Mouse (Mus musculus): Measurements from ENCODE around the gene Gm9857.

Gene Gm9857

DNA sequence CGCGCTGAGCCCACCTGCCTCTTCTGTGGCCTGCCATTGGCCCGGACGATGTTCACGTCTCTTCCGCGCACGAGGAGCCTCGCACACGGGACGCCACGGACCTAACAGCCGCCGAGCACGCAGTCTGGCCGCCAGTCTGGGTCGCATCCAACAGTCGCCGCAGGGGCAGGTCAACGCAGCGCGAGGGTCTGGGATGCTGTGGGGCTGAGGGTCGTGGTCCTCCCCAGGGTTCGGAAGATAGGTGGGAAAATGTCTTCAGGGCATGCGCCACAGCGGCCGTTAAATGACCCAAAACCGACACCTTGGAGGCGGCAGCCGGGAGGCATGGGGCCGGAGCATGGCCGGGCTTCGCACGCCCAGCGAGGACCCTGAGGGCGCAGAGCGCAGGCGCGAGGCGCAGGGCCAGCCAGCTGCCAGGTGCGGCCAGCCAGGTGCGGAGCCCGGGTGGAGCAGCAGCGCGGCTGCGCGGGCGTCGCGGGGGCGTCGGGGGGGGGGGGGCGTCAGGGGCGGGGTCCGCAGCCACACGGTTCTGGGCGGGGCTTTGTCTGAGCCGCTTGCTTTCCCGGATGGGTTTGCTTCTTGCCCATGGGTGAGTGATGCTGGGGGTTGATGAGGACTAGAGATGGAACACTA is at the start of gene Gm9857:
Gm9857 (minus strand) TSS at position 445 of the 633 bp plus-strand sequence.
- no peak for DNase-seq

DNA sequence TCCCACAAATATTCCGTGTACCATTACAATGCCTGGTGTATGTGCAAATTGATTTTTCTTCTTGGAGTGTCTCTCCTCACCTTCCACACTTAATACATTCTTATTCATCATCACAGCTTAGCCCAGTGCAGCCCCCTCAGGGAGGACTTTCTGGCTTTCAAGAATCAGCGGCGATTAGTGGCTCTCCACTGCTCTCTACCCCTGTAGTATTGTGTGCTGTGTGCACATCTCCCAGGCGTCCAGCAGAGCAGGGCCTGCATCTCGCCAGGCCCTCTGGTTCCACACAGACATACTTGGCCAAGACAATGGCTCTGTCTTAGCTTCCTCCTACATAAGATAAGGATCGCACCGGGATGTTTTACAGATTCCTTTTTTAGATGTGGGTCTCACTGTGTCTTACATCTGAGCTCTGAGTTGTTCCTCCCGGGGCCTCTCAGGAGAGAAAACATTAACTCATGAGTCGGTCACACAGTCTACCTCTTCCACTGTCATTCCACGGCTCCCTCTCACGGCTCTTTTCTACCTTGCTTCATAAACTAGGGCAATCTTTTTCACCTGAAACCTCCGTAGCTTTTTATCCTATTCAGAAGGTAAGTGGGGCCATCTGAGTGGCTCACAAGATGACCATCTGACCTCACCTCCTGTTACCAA is 46.9 kb upstream of the Gm9857 start:
- no peak for DNase-seq

DNA sequence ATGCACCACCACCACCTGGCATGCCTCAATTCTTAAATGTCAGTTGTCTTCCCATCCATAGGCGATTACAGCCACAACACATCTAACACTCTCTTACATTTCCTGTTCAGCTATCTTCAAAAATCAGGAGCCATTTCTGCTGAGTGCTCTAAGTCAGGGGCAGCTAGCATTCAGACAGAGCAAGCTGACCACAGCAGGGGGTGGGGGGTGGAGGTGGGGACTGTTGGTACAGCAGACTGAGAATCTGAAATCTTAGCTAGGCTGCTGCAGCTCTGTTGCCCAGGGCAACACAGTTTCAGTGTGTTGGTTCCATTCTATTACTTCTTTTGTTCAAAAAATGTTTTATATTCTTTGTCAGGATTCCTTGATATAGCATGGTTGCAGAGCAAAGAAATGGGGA is 46.3 kb upstream of the Gm9857 start:
- no peak for DNase-seq

GRCm38 (mm10) chr3:108983989-108984388 is 43.7 kb upstream of the Gm9857 start:
- DNase-seq = no peak

- DNase-seq = no peak
These were observed 41.7 kb upstream of the Gm9857 start for GRCm38 (mm10) chr3:108981946-108982345.

DNA sequence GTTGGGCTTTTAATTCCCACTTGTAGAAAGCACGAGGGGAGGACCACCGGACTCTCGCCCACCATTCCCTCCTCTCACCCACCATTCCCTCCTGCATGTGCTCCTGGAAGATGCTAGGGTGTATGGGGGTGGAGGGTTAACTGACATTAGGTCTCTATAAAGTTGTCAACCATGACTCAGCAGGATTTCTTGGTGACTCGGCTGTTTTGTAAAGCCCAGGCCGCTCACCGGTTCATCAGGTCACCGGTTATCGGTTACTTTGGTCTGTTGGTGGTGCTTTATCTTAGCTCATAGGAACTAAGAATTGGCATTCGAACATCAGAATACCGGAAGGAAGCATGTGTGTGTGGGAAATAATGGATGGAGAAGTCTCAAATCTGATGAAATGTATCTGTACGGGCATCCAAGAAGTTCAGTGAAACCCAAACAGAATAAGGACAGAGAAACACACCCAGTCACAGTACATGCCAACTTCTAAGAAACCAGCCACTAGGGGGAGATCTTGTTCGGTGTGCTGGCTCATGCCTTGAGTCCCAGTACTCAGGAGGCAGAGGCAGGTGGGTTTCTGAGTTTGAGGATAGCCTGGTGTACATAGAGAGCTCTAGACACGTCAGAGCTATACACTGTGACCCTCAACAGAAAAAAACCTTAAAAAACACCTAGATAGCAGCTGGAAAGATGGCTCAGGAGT is 37.2 kb upstream of the Gm9857 start:
- no peak for DNase-seq

GRCm38 (mm10) chr3:108974920-108975485 is 34.8 kb upstream of the Gm9857 start:
- peak; percentile 41 for DNase-seq

DNA sequence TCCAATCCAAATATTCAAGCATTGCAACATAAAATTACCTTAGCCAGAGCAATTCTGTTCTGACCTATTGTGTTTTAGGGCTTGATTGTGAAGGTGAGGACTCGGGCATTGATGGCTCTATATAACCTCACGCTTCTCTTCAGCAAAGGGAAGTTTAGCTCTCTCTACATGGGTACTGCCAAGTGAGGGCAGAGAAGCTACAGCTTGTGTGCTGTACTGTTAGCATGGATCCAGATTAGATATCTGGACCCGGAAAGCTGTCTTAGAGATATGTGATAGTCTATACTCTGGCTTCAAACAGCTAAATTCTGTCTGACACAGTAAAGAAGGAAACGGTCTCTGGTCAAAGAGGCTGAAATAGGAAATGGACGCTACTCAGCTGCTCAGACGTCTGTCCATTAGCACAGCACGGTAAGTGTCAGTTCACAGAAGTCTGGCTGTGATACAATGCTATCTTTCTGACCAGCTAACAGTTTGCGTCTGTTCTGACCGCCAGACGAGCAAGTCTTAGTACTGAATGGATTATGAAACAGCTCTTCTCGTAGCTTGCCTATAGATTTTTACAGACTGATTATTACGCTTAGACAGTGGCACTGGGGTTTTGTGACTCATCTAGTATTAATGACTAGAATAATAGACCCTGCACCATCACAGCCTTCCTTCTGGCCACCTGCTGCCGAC is 33.9 kb upstream of the Gm9857 start:
- DNase-seq = no peak

GRCm38 (mm10) chr3:108966051-108966450 is 25.8 kb upstream of the Gm9857 start:
- DNase-seq = no peak

GRCm38 (mm10) chr3:108964361-108965044 is 24.3 kb upstream of the Gm9857 start:
- peak; percentile 32 for DNase-seq

- DNase-seq = no peak
These were observed 23.5 kb upstream of the Gm9857 start for GRCm38 (mm10) chr3:108963776-108964175.

DNA sequence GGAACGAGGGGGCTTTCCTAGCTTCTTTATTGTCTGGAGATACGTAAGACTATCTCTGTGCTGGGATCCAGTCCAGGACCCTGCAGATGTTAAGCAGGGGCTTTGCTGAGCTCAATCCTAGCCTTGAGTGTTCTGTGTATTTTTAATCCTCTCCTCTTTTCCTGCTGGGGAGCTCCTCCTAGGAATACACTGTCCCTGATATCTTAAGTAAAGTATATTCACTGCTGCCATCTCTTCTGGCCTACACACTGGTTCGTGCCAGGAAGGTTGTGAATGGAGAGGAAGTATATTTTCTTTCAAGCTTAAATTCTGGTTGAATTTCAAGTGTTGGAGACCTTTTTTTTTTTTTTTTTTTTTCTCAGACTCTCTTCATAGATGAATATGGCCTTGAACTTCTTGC is 23.0 kb upstream of the Gm9857 start:
- no peak for DNase-seq

- DNase-seq = no peak
These were observed 21.4 kb upstream of the Gm9857 start for GRCm38 (mm10) chr3:108961655-108962054.

- DNase-seq = peak; percentile 27
These were observed 21.0 kb upstream of the Gm9857 start for GRCm38 (mm10) chr3:108961226-108961625.

DNA sequence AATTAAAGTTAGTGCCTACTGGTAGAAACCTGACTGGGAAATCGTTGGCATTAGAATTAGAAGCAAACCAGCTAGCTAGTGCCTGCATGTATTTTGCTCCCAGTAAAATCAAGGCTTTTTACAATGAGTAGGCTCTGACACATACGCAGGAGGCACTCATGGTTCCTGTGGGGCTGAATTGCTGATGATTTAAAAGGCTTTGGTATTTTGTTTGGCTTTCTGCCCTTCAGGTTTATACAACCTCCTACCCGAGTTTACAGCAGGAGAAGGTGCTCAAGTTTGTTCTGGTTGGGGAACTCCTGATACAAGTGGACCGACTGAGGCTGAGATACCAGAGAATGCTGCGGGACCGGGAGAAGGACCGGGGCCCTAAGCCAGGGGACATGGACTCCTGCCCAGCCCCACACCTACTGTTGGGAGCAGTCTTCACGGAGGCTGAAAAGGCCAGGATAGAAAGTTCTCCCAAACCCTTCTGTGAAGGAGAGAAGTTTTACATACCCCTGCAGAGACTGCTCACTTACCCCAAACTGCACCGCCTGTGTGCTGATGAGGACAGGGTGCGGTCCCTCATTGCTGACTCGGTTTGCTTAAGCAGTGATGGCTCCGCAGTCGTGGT is 19.5 kb upstream of the Gm9857 start:
- DNase-seq = no peak

GRCm38 (mm10) chr3:108957976-108958375 is 17.7 kb upstream of the Gm9857 start:
- no peak for DNase-seq

GRCm38 (mm10) chr3:108940996-108941395 is 751 bp upstream of the Gm9857 start:
- DNase-seq = no peak

DNA sequence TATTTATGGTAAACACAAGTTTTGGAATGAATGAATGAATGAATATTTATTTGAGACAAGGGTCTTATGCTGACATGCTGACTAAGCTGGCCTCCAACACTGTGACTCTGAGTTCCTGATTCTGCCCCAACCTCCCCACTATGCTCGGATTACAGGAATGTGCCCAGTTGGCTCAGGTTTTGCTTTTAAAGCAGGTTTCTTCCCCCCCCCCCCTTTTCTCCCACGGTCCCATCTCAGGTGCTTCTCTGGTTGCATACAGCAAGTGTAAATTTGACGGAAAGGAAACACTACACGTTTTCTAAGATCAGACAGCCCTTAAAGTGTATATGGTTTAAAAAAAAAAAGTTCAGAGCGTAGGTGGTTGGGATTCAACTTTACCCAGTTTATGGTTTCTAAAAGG is 672 bp downstream of the Gm9857 start, which contains the start of gene Henmt1:
Henmt1 (plus strand) TSS at position 301 of the 400 bp plus-strand sequence.
- no peak for DNase-seq

DNA sequence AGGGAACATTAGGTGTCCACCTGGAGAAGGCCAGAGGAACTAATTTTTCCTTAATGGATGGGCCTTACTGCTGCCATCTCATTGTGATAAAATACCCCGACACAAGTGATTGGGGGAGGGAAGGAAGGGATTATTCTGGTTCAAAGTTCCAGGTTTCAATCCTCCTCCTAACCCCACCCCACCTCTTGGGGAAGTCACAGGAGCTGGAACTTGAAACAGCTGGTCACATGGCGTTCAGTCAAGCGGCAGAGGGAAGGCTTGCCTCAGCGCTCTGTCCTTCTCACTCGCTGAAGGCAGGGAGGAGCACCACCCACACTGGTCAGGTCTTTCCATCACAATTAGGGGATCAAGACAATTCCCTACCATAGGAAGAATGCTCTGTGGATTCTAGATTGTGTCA is 1.6 kb downstream of the Gm9857 start:
- DNase-seq = no peak

DNA sequence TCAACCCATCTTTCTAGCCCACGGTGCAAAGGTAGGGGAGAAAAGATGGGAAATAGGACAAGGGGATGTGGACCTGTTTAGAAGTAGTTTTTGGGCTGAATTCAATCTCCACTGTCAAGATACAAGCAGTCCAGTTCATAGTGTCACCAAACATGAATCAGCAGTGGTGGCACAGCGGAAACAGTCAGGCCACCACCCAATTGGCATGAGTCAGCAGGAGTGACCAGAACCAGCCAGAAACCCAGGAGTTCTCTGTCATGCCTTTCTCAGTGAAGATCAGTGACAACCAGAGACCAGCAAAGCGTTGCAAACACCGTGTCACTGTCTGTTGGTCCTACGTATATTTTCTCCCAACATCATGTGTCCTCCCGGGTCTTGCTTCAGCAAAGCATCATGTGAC is 6.7 kb downstream of the Gm9857 start:
- DNase-seq = no peak

DNA sequence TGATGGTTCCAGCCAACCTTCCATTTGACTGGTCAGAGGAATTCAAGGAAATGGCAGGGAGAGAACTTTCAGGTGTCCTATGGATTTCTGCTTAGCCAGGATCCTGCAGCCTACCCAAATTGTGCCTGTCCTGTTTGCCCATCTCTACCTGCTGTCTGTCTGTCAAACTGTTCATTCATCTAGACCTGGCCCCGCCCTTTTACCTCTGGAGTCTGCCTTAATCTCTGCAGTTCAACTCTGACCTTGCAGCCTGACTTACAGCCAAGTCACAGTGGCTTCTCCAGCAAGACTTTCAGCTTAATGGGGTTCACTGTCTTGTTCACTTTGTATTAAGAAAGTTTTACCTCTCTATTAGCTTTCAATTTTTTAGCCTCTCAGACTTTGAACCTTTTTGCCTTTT is 13.9 kb downstream of the Gm9857 start:
- DNase-seq = no peak

DNA sequence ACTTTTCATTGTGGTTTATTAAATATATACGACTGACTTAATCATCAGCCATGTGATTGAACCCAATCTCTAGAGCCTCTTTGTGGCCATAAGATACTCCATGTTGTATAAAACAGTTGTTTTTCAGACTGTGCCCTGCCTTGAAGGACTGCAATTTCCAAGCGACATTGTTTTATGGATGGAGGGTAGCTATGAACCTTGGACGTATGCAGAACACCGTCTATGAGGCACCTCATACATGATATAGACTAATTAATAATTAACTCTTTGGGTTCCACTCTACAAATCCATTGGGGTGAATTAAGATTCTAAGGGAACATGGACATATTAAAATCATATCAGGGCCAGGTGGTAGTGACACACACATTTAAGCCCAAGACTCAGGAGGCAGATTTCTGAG is 14.6 kb downstream of the Gm9857 start:
- no peak for DNase-seq
